Mouse (Mus musculus): Measurements from ENCODE around the gene Creb3. TPM values are rescaled to one million over a fixed set of nuclear protein-coding genes. Genes with fewer than 3 reads are reported as not detected.

The Creb3 gene
- polyA plus RNA-seq, 1 experiment, result 52.4 TPM

- H3K79me3 ChIP-seq (ENCODE audit: low read depth), result peaks cover 50% of the 10 kb centered on the region
- peaks cover 27% of the 10 kb centered on the region for H3K36me3 ChIP-seq (ENCODE audit: control insufficient read depth, insufficient read depth)
- H3K27me3 ChIP-seq (ENCODE audit: control insufficient read depth, insufficient read depth, insufficient read length), result no peaks in the 10 kb centered on the region
- H3K4me3 ChIP-seq (ENCODE audit: insufficient read depth, poor library complexity, severe bottlenecking), result peak overlapping the region; percentile 86
- H3ac ChIP-seq (ENCODE audit: control insufficient read depth, insufficient read length, low read depth), result peak overlapping the region; percentile 86
- TF ChIP-seq MYOD1 (IDR thresholded peaks at IDR 0.05; ENCODE audit: control insufficient read depth, insufficient read length, low read depth), result no peak
- no peak for TF ChIP-seq MAX (IDR thresholded peaks at IDR 0.05)
- TF ChIP-seq CEBPB (IDR thresholded peaks at IDR 0.05; ENCODE audit: low read depth), result no peak
- no peak for TF ChIP-seq CTCF (IDR thresholded peaks at IDR 0.05; ENCODE audit: control insufficient read depth, insufficient read depth, insufficient read length)
- no peak for TF ChIP-seq USF1 (IDR thresholded peaks at IDR 0.05; ENCODE audit: low read depth)
- TF ChIP-seq FOSL1 (IDR thresholded peaks at IDR 0.05; ENCODE audit: insufficient read depth, low read length, poor library complexity, severe bottlenecking), result no peak
- TF ChIP-seq MYOG (IDR thresholded peaks at IDR 0.05; ENCODE audit: control insufficient read depth, extremely low read depth, insufficient read length), result no peak
- peaks cover 69% of the 10 kb centered on the region for H3K79me2 ChIP-seq (ENCODE audit: control insufficient read depth, insufficient read depth)
These were observed 616 bp upstream of the Creb3 start for GRCm38 (mm10) chr4:43561436-43561996.

- peak overlapping the region; percentile 86 for H3ac ChIP-seq (ENCODE audit: control insufficient read depth, insufficient read length, low read depth)
- TF ChIP-seq MYOD1 (IDR thresholded peaks at IDR 0.05; ENCODE audit: control insufficient read depth, insufficient read length, low read depth) (no peak), MAX (IDR thresholded peaks at IDR 0.05) (no peak), MYOG (IDR thresholded peaks at IDR 0.05; ENCODE audit: control insufficient read depth, extremely low read depth, insufficient read length) (no peak), USF1 (IDR thresholded peaks at IDR 0.05; ENCODE audit: low read depth) (no peak), FOSL1 (IDR thresholded peaks at IDR 0.05; ENCODE audit: insufficient read depth, low read length, poor library complexity, severe bottlenecking) (no peak), CEBPB (IDR thresholded peaks at IDR 0.05; ENCODE audit: low read depth) (no peak), CTCF (IDR thresholded peaks at IDR 0.05; ENCODE audit: control insufficient read depth, insufficient read depth, insufficient read length) (no peak)
- no peaks in the 10 kb centered on the region for H3K27me3 ChIP-seq (ENCODE audit: control insufficient read depth, insufficient read depth, insufficient read length)
- H3K79me3 ChIP-seq (ENCODE audit: low read depth), result peaks cover 35% of the 10 kb centered on the region
- peaks cover 33% of the 10 kb centered on the region for H3K36me3 ChIP-seq (ENCODE audit: control insufficient read depth, insufficient read depth)
- peaks cover 54% of the 10 kb centered on the region for H3K79me2 ChIP-seq (ENCODE audit: control insufficient read depth, insufficient read depth)
- peak overlapping the region; percentile 86 for H3K4me3 ChIP-seq (ENCODE audit: insufficient read depth, poor library complexity, severe bottlenecking)
These were observed 853 bp downstream of the Creb3 start for GRCm38 (mm10) chr4:43562769-43563600.

GRCm38 (mm10) chr4:43563601-43563875, 1.4 kb downstream of the Creb3 start:
- H3K36me3 ChIP-seq (ENCODE audit: control insufficient read depth, insufficient read depth), result peaks cover 38% of the 10 kb centered on the region
- H3K79me3 ChIP-seq (ENCODE audit: low read depth), result peaks cover 31% of the 10 kb centered on the region
- peak overlapping the region; percentile 86 for H3K4me3 ChIP-seq (ENCODE audit: insufficient read depth, poor library complexity, severe bottlenecking)
- no peak overlapping the region for H3ac ChIP-seq (ENCODE audit: control insufficient read depth, insufficient read length, low read depth)
- peaks cover 48% of the 10 kb centered on the region for H3K79me2 ChIP-seq (ENCODE audit: control insufficient read depth, insufficient read depth)
- H3K27me3 ChIP-seq (ENCODE audit: control insufficient read depth, insufficient read depth, insufficient read length), result no peaks in the 10 kb centered on the region
- TF ChIP-seq MAX (IDR thresholded peaks at IDR 0.05), result no peak
- no peak for TF ChIP-seq CTCF (IDR thresholded peaks at IDR 0.05; ENCODE audit: control insufficient read depth, insufficient read depth, insufficient read length)
- TF ChIP-seq USF1 (IDR thresholded peaks at IDR 0.05; ENCODE audit: low read depth), result no peak
- TF ChIP-seq MYOD1 (IDR thresholded peaks at IDR 0.05; ENCODE audit: control insufficient read depth, insufficient read length, low read depth), result no peak
- no peak for TF ChIP-seq CEBPB (IDR thresholded peaks at IDR 0.05; ENCODE audit: low read depth)
- no peak for TF ChIP-seq FOSL1 (IDR thresholded peaks at IDR 0.05; ENCODE audit: insufficient read depth, low read length, poor library complexity, severe bottlenecking)
- no peak for TF ChIP-seq MYOG (IDR thresholded peaks at IDR 0.05; ENCODE audit: control insufficient read depth, extremely low read depth, insufficient read length)

GRCm38 (mm10) chr4:43564231-43564630, 2.1 kb downstream of the Creb3 start:
- H3ac ChIP-seq (ENCODE audit: control insufficient read depth, insufficient read length, low read depth), result no peak overlapping the region
- TF ChIP-seq CEBPB (IDR thresholded peaks at IDR 0.05; ENCODE audit: low read depth), result no peak
- no peak for TF ChIP-seq MYOG (IDR thresholded peaks at IDR 0.05; ENCODE audit: control insufficient read depth, extremely low read depth, insufficient read length)
- TF ChIP-seq CTCF (IDR thresholded peaks at IDR 0.05; ENCODE audit: control insufficient read depth, insufficient read depth, insufficient read length), result no peak
- no peak for TF ChIP-seq USF1 (IDR thresholded peaks at IDR 0.05; ENCODE audit: low read depth)
- TF ChIP-seq MYOD1 (IDR thresholded peaks at IDR 0.05; ENCODE audit: control insufficient read depth, insufficient read length, low read depth), result no peak
- no peak for TF ChIP-seq MAX (IDR thresholded peaks at IDR 0.05)
- no peak for TF ChIP-seq FOSL1 (IDR thresholded peaks at IDR 0.05; ENCODE audit: insufficient read depth, low read length, poor library complexity, severe bottlenecking)
- peaks cover 41% of the 10 kb centered on the region for H3K79me2 ChIP-seq (ENCODE audit: control insufficient read depth, insufficient read depth)
- H3K36me3 ChIP-seq (ENCODE audit: control insufficient read depth, insufficient read depth), result peaks cover 44% of the 10 kb centered on the region
- peaks cover 27% of the 10 kb centered on the region for H3K79me3 ChIP-seq (ENCODE audit: low read depth)
- no peaks in the 10 kb centered on the region for H3K27me3 ChIP-seq (ENCODE audit: control insufficient read depth, insufficient read depth, insufficient read length)
- H3K4me3 ChIP-seq (ENCODE audit: insufficient read depth, poor library complexity, severe bottlenecking), result no peak overlapping the region

- no peak for TF ChIP-seq FOSL1 (IDR thresholded peaks at IDR 0.05; ENCODE audit: insufficient read depth, low read length, poor library complexity, severe bottlenecking)
- no peak for TF ChIP-seq MYOD1 (IDR thresholded peaks at IDR 0.05; ENCODE audit: control insufficient read depth, insufficient read length, low read depth)
- TF ChIP-seq MYOG (IDR thresholded peaks at IDR 0.05; ENCODE audit: control insufficient read depth, extremely low read depth, insufficient read length), result no peak
- TF ChIP-seq MAX (IDR thresholded peaks at IDR 0.05), result no peak
- no peak for TF ChIP-seq USF1 (IDR thresholded peaks at IDR 0.05; ENCODE audit: low read depth)
- no peak for TF ChIP-seq CEBPB (IDR thresholded peaks at IDR 0.05; ENCODE audit: low read depth)
- TF ChIP-seq CTCF (IDR thresholded peaks at IDR 0.05; ENCODE audit: control insufficient read depth, insufficient read depth, insufficient read length), result no peak
- Histone ChIP-seq H3K79me3 (ENCODE audit: low read depth) (peaks cover 6% of the 10 kb centered on the region), H3K79me2 (ENCODE audit: control insufficient read depth, insufficient read depth) (peaks cover 14% of the 10 kb centered on the region), H3K4me3 (ENCODE audit: insufficient read depth, poor library complexity, severe bottlenecking) (no peak overlapping the region), H3K36me3 (ENCODE audit: control insufficient read depth, insufficient read depth) (peaks cover 58% of the 10 kb centered on the region), H3ac (ENCODE audit: control insufficient read depth, insufficient read length, low read depth) (no peak overlapping the region), H3K27me3 (ENCODE audit: control insufficient read depth, insufficient read depth, insufficient read length) (no peaks in the 10 kb centered on the region)
These were observed 5.0 kb downstream of the Creb3 start for GRCm38 (mm10) chr4:43567140-43567539.
